Mouse (Mus musculus) CD8-positive naive resting alpha-beta T cell, adult 2 months (primary cell): ENCODE measurements at regions not wholly inside any gene's neighbourhood (a gene's known extent, or its start where the extent isn't known, plus 50 kb on each side); places are given as distances from the start of the nearest gene placed in this dataset.

Source experiments
- DNase-seq, 2 experiments: peaks; one replicate each; pipeline ENCODE4 v3.0.0; 2022; ENCODE audit warnings: low read depth in 2 of 2, low spot score in 2 of 2

GRCm38 (mm10) chr9:61819836-61820235 is 94.5 kb downstream of the Rplp1 start:
- no peak for DNase-seq

GRCm38 (mm10) chr9:61816589-61817179 is 97.7 kb downstream of the Rplp1 start:
- no peak for DNase-seq

GRCm38 (mm10) chr9:61815995-61816394 is 98.3 kb downstream of the Rplp1 start:
- DNase-seq, result no peak

GRCm38 (mm10) chr9:61813291-61813690 is 101.1 kb downstream of the Rplp1 start:
- no peak for DNase-seq

DNA sequence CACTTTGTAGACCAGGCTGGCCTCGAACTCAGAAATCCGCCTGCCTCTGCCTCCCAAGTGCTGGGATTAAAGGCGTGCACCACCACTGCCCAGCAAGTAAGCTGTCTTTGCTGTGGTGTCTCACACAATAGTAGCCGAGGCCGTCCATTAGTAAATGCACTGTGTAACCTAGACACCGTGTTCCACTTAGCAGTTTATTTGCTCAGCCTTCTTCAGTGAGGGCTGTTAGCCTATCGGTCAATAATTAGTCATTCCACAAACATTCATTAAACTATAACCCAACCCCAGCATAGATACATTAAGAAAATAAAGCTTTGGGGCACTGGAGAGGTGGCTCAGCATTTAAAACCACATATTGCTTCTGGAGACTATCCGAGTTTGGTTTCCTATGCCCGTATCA is 102.0 kb downstream of the Rplp1 start:
- DNase-seq, result no peak

DNA sequence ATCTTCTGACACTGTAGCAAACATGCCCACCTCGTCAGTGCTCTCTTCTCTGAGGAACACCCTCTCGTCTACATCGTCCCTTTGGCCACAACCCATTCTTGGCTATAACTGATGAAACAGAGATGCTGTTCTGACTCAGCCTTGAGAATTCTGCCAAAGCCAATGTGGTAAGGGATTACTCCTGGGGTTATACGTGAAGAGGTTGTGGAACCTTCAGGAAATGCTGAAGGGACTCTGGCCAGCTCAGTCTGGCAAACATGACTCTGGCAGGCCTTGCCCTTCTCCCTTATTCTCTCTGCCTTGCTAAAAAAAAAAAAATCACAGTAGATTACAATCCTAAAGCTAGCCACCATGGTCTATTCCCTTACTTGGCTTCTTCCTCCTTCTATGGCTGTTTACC is 103.9 kb downstream of the Rplp1 start:
- no peak for DNase-seq

DNA sequence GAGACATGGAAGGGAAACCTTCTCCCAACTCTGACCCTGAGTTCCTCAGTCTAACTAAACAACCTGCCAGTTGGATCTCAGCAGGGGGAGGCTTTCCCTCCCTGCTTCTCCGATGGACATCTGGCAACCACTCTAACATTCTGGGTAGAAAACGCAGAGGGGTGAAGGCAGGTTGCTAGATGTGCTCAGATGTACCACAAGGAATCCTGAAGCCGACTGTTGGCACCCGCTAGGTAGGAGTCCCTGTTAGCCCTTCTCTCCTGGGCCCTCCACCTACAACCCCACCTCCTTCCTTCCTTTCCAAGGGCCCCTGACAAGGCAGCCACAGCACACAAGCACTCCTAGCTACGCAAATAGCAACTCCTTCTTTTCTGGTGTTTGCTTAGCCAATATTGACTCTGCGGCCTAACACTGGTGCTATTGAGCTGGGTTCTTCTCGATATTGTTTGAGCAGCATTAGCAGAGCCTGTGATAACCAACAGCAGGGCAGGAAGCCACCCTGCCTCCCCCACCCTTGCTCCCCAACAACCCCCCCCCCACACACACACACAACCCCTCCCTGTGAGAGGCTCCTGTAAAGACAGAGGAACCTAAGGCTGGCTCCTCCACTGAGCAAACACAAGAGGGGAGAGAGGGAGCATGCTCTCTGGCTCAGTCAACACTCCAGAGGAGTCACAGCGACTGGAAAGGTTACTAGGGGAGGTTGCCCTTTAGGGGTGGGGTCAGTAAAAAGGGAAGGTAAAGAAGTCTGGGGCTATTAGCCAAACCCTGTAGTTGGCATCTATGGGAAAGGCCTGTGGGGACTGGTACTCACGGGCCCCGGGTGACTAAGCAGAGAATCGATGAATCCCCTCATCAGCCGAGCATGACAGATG is 105.8 kb downstream of the Rplp1 start:
- no peak for DNase-seq

- no peak for DNase-seq
Observed at GRCm38 (mm10) chr9:61805971-61806370, 108.4 kb downstream of the Rplp1 start.

DNA sequence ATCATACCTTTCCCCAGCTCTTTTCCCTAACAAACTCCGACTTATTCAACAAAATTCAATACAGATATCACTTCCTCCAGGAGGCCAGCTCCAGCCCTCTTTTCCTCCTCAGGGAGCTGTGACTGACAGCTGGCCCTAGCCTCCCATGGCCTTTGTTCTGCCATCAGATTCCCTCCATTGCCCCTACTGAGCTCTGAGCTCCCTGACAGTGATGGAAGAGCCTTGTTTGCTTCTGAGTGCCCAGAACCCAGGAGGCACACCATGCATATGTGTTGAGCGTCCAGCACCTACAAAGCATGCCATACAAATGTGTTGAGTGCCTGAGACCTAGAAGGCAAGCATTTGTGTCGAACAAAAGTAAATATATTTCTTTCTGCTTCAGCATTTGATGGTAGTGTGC is 110.8 kb downstream of the Rplp1 start:
- no peak for DNase-seq

DNA sequence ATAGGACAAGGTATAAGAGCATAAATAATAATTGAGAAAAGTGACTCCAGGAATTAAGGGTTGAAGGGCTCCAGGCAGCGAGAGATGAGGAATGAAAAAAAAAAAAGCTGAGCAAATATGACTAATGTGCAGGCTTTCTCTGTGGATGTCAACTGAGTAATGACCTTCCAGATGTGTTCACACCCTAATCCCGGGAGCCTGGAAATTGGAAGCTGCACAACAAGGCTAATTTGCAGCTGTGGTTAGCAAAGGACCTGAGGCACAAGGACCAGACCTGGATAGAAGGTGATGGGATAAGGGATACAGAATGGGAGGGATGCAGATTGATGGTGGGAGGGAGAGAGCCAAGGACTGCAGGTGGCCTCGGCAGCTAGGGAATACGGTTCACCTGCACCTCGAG is 111.6 kb downstream of the Rplp1 start:
- DNase-seq, result no peak

GRCm38 (mm10) chr9:61799535-61799934 is 114.8 kb downstream of the Rplp1 start:
- DNase-seq, result no peak

- DNase-seq, result no peak
Observed at GRCm38 (mm10) chr9:61795910-61796309, 118.4 kb downstream of the Rplp1 start.

DNA sequence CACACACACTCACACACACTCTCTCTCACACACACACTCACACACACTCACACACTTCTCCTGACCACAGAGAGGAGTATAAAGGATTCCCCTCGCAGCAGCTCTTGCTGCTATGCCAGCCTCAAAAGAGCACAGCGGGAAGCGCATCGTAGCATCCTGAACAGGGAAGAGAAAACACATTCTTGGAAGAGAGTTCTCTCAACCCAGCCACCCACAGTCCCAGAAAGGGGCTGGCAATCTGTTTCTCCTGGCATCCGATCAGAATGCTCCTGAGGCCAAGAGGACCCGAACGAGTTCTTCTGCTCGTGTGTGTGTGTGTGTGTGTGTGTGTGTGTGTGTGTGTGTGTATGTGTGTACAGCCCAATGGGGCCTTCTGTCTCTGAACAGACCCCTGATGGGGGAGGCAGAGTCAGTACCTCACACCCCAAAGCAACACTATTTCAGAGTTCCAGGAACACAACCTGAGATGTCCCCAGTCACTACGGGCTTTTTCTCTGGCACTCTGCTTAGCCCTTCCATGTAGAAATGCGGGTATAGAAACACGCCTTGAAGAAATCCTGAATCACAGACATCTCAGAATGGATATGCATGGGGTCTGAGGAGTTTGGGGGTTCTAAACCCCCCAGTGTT is 122.8 kb downstream of the Rplp1 start:
- DNase-seq, result no peak

GRCm38 (mm10) chr9:61790849-61791248 is 123.5 kb downstream of the Rplp1 start:
- no peak for DNase-seq

- DNase-seq, result no peak
Observed at GRCm38 (mm10) chr9:61789066-61789897, 125.1 kb downstream of the Rplp1 start.

DNA sequence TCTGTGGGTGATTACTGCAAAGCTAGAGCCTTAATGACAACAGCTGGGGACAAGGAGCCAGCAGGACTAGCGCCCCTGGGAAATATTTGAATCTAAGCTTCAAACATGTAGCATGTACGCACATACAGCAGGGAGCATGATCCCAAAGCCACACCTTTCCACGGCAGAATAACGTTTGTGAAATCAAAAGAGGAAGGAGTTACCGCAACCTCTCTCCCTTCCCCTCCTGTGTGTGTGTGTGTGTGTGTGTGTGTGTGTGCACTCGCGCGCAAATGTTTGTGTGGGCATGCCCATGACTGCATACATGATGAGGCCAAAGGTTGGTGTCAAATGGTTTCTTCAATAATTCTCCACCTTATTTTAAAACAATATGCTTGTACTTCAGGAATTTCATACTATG is 132.9 kb downstream of the Rplp1 start:
- DNase-seq, result no peak

- DNase-seq, result no peak
Observed at GRCm38 (mm10) chr9:61780186-61780939, 134.0 kb downstream of the Rplp1 start.

DNA sequence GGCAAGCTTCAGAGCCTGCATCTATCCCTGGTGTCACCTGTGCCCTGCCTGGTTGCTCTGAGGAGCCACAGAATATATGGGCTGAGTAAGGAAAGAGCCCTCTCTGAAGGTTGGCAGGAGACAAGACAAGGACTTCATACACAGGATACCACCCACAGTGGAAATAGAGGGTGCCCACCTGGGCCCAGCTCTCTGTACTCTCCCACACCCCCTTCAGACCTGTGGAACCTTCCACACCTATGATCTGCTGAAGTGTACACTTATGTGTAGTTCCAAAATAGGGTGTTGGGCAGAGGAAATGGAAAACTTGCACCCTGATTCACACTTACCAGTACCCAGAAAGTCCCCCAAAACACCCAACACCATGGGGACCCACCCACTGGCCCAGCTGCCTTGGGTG is 135.2 kb downstream of the Rplp1 start:
- no peak for DNase-seq

GRCm38 (mm10) chr9:61776446-61776845 is 137.9 kb downstream of the Rplp1 start:
- DNase-seq, result no peak

DNA sequence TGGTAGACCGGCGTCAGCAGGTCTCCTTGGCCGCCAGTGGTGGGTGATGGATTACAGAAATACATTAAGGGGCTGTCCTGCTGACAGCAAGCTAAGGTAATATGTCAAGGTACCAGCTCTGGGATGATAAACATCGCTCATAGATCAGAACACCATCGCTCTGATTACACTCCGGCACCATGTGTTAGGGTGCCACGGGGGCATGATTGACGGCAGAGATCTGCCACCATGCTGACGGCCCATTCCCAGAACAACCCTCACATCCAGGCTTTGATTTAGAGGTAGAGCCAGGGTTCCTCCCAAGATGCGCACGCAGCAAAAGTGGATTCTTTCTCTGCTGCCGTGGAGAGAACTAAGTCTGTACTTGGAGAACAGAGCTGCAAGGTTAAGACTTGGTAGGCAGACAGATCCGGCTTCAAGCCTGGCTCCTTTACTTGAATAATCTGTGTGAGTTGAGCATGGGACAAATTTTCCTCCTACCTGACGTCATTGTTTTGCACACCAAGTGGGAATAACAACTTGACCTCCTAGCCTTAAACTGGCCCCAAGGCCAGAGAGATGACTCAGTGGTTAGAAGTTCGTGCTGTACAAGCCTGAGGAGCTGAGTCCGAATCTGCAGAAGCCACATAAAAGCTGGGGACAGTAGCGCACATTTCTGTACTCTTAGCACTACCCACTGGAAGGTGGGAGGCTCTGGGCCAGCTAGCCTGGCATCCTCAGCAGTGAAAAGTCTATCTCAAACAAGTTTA is 144.0 kb downstream of the Rplp1 start:
- DNase-seq, result no peak
